8 mouse cellular contexts compared by ENCODE assay signal in the genomic region with DNA sequence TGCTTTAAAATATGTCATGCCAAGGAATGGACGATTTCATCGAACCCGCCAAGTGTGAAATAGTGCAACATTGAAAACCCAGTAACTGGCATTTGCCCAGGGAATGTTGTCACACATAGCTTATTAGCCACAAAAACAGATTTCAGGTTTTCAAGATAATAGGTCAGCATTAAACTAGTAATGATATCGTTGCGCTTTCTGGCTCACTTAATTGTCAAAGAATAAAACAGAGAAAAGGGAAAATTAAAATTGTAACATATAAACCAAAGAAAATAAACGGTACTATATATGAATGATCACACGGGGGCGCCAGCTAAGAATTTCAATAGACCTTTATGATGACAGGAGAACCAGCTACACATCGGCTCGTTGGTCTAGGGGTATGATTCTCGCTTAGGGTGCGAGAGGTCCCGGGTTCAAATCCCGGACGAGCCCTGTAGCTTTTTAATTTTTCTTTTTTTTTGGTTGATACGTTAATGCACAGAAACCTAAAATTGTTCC. TPM values are rescaled to one million over a fixed set of nuclear protein-coding genes. Genes with fewer than 3 reads are reported as not detected.
DNase-seq lines count a peak whose midpoint lies in the region.

No protein-coding gene starts in this region.

- DNase-seq in ZHBTc4 (ENCODE audit: low read depth, low spot score): peak; percentile 80
- DNase-seq in cerebellum, postnatal 4 days (ENCODE audit: low spot score in 2 of 2): peak; percentile 48 to 77
- peak; percentile 43 to 61 for DNase-seq in gastrocnemius, adult 8-10 months (ENCODE audit: low spot score in 2 of 2)
- DNase-seq in induced T-regulatory cell, adult 2 months (ENCODE audit: low read depth): peak; percentile 95
- DNase-seq in left cerebral cortex, adult 9 months (ENCODE audit: low spot score in 2 of 2): peak; percentile 51 to 88
- DNase-seq in right cerebral cortex, adult 2 months (ENCODE audit: low spot score in 2 of 2): peak; percentile 83 to 90
- peak; percentile 61 to 78 for DNase-seq in urinary bladder, postnatal 36 days (ENCODE audit: low spot score in 2 of 2)

- no peaks in the 10 kb centered on the region for H3K36me3 ChIP-seq in megakaryocyte, embryonic 14.5 days (replicated peaks; ENCODE audit: low read length)

- peaks cover 42% of the 10 kb centered on the region for H3K27me3 ChIP-seq in megakaryocyte, embryonic 14.5 days (replicated peaks)

- H3K4me1 ChIP-seq in megakaryocyte, embryonic 14.5 days: peaks cover 24% of the 10 kb centered on the region

- peak overlapping the region; percentile 93 for H3K4me3 ChIP-seq in megakaryocyte, embryonic 14.5 days (replicated peaks)

- no peaks in the 10 kb centered on the region for H3K9me3 ChIP-seq in megakaryocyte, embryonic 14.5 days

RNA-seq across cellular contexts. Expression of gene Mpzl1, which starts 7.0 kb away (rescaled TPM):
- 1 to 10 TPM; 5.1 to 6.1 (median 6.0) TPM for total RNA-seq in gastrocnemius, adult 8-10 months (2022)
- polyA plus RNA-seq in megakaryocyte, embryonic 14.5 days (2012; ENCODE audit: insufficient read depth, low replicate concordance): 0.53 TPM in 1 of 2 replicates, not detected in the other

Comparison
In these comparisons a context has a peak if more than half of its experiments do, and no peak if none do; other contexts are left out.
1. Peak in every context shown above with its lines: DNase-seq and H3K4me3 ChIP-seq.